Mouse (Mus musculus): ENCODE results near the gene Rapgef1. TPM values are rescaled to one million over a fixed set of nuclear protein-coding genes. Genes with fewer than 3 reads are reported as not detected.

Rapgef1 gene
- total and polyA plus RNA-seq, 3 experiments, result 24.3 to 43.3 (median 42.0) TPM

DNA sequence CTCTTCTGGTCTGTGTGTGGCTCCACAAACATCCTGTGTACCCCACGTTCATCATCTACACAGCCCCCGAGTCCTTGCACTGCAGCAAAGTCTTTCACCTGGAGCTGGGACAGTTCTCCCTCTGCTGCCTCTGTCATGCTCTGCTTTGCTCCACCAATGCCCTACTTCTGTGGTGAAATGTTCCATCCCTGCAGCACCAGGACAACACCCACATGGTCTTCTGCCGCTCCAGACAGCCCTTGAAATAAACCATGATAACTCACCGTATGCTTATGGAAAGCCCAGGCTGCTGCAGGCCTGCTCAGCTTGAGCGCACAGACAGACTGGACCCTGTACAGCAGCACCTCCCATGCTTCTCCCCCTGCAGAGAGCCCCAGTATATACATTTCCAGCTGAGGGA lies 94.6 kb downstream of the Rapgef1 start:
- no peak for ATAC-seq (ENCODE audit: extremely low read depth, insufficient number of reproducible peaks, low FRiP score, poor library complexity, severe bottlenecking)
- Histone ChIP-seq H3K36me3 (replicated peaks) (peaks cover 95% of the 10 kb centered on the region), H3K4me3 (ENCODE audit: low read depth, low read length) (no peak overlapping the region), H3K9me3 (replicated peaks) (no peaks in the 10 kb centered on the region), H3K27me3 (ENCODE audit: insufficient read depth, low read length) (no peaks in the 10 kb centered on the region), H3K4me1 (ENCODE audit: insufficient read depth, low read depth, low read length) (no peaks in the 10 kb centered on the region)
- TF ChIP-seq GATA1 (IDR thresholded peaks at IDR 0.05; ENCODE audit: borderline replicate concordance, low read length) (no peak), GATA2 (IDR thresholded peaks at IDR 0.05; ENCODE audit: borderline replicate concordance, low read depth, low read length) (no peak), TAL1 (conservative IDR thresholded peaks at IDR 0.05; ENCODE audit: low read depth, low read length) (no peak), CTCF (IDR thresholded peaks at IDR 0.05; ENCODE audit: low read depth, low read length) (no peak), POLR2AphosphoS5 (IDR thresholded peaks at IDR 0.05; ENCODE audit: insufficient replicate concordance, low read depth, low read length) (no peak)
- no peak for DNase-seq (ENCODE audit: low spot score)

DNA sequence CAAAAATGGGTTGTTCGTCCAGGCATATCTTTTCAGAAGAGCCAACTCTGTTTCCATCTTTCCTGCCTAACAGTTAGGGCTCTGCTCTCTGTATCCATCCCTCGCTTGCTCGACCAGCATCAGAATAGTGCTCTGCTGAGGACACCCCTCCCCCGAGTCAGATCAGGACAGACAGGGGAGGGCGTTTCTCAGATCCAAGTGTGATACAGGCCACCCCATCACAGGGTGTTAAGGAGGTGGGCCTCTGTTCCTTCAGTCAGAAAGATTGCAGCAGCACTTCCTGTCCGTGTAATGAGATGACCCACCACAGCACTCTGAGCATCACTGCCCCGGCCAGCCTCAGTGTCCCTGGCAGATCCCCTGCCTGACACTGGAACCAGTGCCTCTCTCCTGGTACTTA lies 96.6 kb downstream of the Rapgef1 start:
- Histone ChIP-seq H3K4me1 (ENCODE audit: insufficient read depth, low read depth, low read length) (no peaks in the 10 kb centered on the region), H3K36me3 (replicated peaks) (peaks cover 100% of the 10 kb centered on the region), H3K27me3 (ENCODE audit: insufficient read depth, low read length) (no peaks in the 10 kb centered on the region), H3K9me3 (replicated peaks) (no peaks in the 10 kb centered on the region), H3K4me3 (ENCODE audit: low read depth, low read length) (no peak overlapping the region)
- ATAC-seq (ENCODE audit: extremely low read depth, insufficient number of reproducible peaks, low FRiP score, poor library complexity, severe bottlenecking) (no peak), DNase-seq (ENCODE audit: low spot score) (no peak)
- TF ChIP-seq GATA1 (IDR thresholded peaks at IDR 0.05; ENCODE audit: borderline replicate concordance, low read length), result no peak

DNA sequence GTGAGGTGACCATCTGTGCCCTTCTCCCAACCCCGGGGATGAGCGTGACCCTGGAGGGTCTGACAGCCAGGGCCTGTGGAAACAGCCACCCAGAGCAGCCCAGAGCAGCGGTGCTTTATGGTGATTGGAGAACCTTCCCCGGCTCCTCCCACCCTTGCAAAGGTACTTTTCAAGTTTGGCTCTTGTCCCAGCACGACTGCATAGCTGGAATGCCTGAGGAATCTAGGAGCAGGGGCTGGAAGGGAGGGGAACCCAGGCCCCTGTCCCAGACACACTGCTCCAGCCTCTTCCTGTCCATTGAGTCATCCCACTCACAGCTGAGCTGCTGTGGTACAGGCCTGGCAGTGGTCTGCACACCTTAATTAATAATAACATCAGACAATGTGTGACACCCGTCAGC lies 97.2 kb downstream of the Rapgef1 start:
- ATAC-seq (ENCODE audit: extremely low read depth, insufficient number of reproducible peaks, low FRiP score, poor library complexity, severe bottlenecking), result no peak
- no peaks in the 10 kb centered on the region for H3K9me3 ChIP-seq (replicated peaks)
- TF ChIP-seq CTCF (IDR thresholded peaks at IDR 0.05; ENCODE audit: low read depth, low read length) (no peak), POLR2AphosphoS5 (IDR thresholded peaks at IDR 0.05; ENCODE audit: insufficient replicate concordance, low read depth, low read length) (no peak), GATA1 (IDR thresholded peaks at IDR 0.05; ENCODE audit: borderline replicate concordance, low read length) (no peak), GATA2 (IDR thresholded peaks at IDR 0.05; ENCODE audit: borderline replicate concordance, low read depth, low read length) (no peak), TAL1 (conservative IDR thresholded peaks at IDR 0.05; ENCODE audit: low read depth, low read length) (no peak)
- no peaks in the 10 kb centered on the region for H3K4me1 ChIP-seq (ENCODE audit: insufficient read depth, low read depth, low read length)
- no peak for DNase-seq (ENCODE audit: low spot score)
- H3K36me3 ChIP-seq (replicated peaks), result peaks cover 100% of the 10 kb centered on the region
- no peaks in the 10 kb centered on the region for H3K27me3 ChIP-seq (ENCODE audit: insufficient read depth, low read length)
- H3K4me3 ChIP-seq (ENCODE audit: low read depth, low read length), result no peak overlapping the region

DNA sequence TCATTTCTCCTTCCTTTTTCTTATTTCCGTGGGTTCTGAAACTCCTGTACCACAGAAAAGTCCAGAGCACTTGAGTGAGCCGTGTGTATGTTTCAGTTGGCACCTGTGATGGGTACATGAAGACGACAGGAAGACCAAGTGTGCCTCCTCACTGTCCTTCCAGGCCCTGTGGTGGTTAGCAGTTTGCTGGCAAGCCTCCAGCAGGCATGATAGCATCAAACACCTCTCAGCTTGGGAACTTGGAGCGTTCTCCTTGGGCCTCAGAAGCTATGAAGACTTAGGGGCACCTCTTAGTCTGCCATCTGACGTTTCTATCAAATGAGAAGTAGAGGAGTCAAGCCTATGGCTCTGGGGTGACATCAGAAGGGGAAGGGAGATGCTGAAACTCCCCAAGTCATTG lies 99.1 kb downstream of the Rapgef1 start:
- ATAC-seq (ENCODE audit: extremely low read depth, insufficient number of reproducible peaks, low FRiP score, poor library complexity, severe bottlenecking) (no peak), DNase-seq (ENCODE audit: low spot score) (no peak)
- Histone ChIP-seq H3K27me3 (ENCODE audit: insufficient read depth, low read length) (no peaks in the 10 kb centered on the region), H3K9me3 (replicated peaks) (no peaks in the 10 kb centered on the region), H3K4me3 (ENCODE audit: low read depth, low read length) (no peak overlapping the region), H3K4me1 (ENCODE audit: insufficient read depth, low read depth, low read length) (no peaks in the 10 kb centered on the region), H3K36me3 (replicated peaks) (peaks cover 100% of the 10 kb centered on the region)
- TF ChIP-seq GATA2 (IDR thresholded peaks at IDR 0.05; ENCODE audit: borderline replicate concordance, low read depth, low read length) (no peak), GATA1 (IDR thresholded peaks at IDR 0.05; ENCODE audit: borderline replicate concordance, low read length) (no peak)

DNA sequence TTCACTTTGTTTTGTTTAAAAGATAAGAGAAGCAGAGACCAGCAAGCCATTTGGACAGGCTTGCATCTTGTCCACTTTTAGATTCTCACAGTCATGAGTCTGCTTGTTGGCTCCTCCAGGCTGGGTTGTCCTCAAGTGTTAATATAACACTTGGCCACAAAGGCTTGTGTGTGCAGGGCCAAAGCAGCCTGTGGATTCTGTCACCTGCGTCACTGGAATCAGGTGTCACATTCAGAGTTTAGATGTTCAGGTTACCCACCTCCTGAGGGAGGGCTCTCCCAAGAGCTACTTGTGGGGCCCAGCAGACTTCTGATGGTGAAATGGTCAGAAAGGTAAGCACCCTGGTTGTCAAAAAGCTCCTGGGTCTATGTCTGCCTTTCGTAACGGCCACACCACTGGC lies 103.6 kb downstream of the Rapgef1 start:
- Histone ChIP-seq H3K9me3 (replicated peaks) (no peaks in the 10 kb centered on the region), H3K27me3 (ENCODE audit: insufficient read depth, low read length) (no peaks in the 10 kb centered on the region), H3K4me3 (ENCODE audit: low read depth, low read length) (no peak overlapping the region), H3K4me1 (ENCODE audit: insufficient read depth, low read depth, low read length) (no peaks in the 10 kb centered on the region), H3K36me3 (replicated peaks) (peaks cover 99% of the 10 kb centered on the region)
- DNase-seq (ENCODE audit: low spot score) (no peak), ATAC-seq (ENCODE audit: extremely low read depth, insufficient number of reproducible peaks, low FRiP score, poor library complexity, severe bottlenecking) (no peak)
- no peak for TF ChIP-seq TAL1 (conservative IDR thresholded peaks at IDR 0.05; ENCODE audit: low read depth, low read length)
- TF ChIP-seq GATA1 (IDR thresholded peaks at IDR 0.05; ENCODE audit: borderline replicate concordance, low read length), result no peak
- TF ChIP-seq CTCF (IDR thresholded peaks at IDR 0.05; ENCODE audit: low read depth, low read length), result no peak
- TF ChIP-seq POLR2AphosphoS5 (IDR thresholded peaks at IDR 0.05; ENCODE audit: insufficient replicate concordance, low read depth, low read length), result no peak
- TF ChIP-seq GATA2 (IDR thresholded peaks at IDR 0.05; ENCODE audit: borderline replicate concordance, low read depth, low read length), result no peak

DNA sequence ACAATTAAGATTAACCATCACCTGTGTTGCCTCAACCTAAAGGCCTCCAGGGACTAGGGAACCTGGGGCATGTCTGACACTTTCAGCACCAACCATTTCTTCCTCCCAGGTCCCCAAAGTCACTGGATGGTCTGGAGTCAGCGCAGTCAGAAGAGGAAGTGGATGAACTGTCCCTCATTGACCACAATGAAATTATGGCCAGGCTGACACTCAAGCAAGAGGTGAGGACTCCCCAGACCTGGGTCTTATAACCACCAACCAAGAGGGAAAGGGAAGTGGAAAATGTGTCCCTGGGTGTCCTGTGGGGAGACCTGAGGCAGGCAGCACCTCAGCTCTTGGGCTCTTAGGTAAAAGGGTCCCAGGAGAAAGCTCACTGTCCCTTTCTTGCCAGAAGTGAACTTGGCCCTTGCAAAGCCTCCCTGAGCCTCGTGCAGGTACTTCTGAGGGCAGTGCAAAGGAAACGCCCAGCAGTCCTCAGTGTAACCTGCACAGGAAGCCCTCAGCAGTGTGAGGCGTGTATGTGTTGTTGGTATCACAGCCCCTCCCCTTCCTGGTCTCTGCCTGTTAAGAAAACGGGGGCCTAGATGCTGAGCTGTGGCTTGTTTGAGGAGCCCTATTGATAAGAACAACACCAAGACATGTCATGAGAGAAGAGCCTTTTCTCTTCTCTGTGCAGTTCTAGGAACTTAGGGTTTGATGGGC lies 105.3 kb downstream of the Rapgef1 start:
- no peak for TF ChIP-seq GATA1 (IDR thresholded peaks at IDR 0.05; ENCODE audit: borderline replicate concordance, low read length)
- TF ChIP-seq CTCF (IDR thresholded peaks at IDR 0.05; ENCODE audit: low read depth, low read length), result no peak
- no peak for TF ChIP-seq TAL1 (conservative IDR thresholded peaks at IDR 0.05; ENCODE audit: low read depth, low read length)
- TF ChIP-seq POLR2AphosphoS5 (IDR thresholded peaks at IDR 0.05; ENCODE audit: insufficient replicate concordance, low read depth, low read length), result no peak
- TF ChIP-seq GATA2 (IDR thresholded peaks at IDR 0.05; ENCODE audit: borderline replicate concordance, low read depth, low read length), result no peak
- Histone ChIP-seq H3K36me3 (replicated peaks) (peaks cover 99% of the 10 kb centered on the region), H3K27me3 (ENCODE audit: insufficient read depth, low read length) (no peaks in the 10 kb centered on the region), H3K9me3 (replicated peaks) (no peaks in the 10 kb centered on the region), H3K4me3 (ENCODE audit: low read depth, low read length) (no peak overlapping the region), H3K4me1 (ENCODE audit: insufficient read depth, low read depth, low read length) (no peaks in the 10 kb centered on the region)
- DNase-seq (ENCODE audit: low spot score), result no peak
- no peak for ATAC-seq (ENCODE audit: extremely low read depth, insufficient number of reproducible peaks, low FRiP score, poor library complexity, severe bottlenecking)

DNA sequence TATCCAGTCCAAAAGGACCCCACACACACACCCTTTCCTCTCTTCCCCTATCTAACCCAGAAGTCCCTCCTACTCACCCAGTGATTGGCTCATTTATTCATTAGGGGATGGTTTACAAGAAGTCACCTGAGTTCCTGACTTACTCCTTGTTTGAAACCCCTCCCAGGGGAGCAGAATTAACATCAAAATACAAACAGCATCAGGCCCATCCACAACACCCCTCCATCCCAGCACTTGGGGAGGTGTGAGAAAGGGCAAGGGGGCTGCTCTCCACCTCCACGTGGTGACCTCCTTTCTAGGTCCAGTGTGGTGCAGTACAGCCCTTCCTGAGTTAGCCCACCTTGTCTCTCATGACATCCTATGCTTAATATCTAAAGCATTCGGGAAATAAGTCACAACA lies 110.0 kb downstream of the Rapgef1 start:
- no peak overlapping the region for H3K4me3 ChIP-seq (ENCODE audit: low read depth, low read length)
- ATAC-seq (ENCODE audit: extremely low read depth, insufficient number of reproducible peaks, low FRiP score, poor library complexity, severe bottlenecking), result no peak
- H3K4me1 ChIP-seq (ENCODE audit: insufficient read depth, low read depth, low read length), result no peaks in the 10 kb centered on the region
- no peaks in the 10 kb centered on the region for H3K9me3 ChIP-seq (replicated peaks)
- no peak for DNase-seq (ENCODE audit: low spot score)
- H3K36me3 ChIP-seq (replicated peaks), result peaks cover 99% of the 10 kb centered on the region
- no peaks in the 10 kb centered on the region for H3K27me3 ChIP-seq (ENCODE audit: insufficient read depth, low read length)
- TF ChIP-seq GATA2 (IDR thresholded peaks at IDR 0.05; ENCODE audit: borderline replicate concordance, low read depth, low read length) (no peak), POLR2AphosphoS5 (IDR thresholded peaks at IDR 0.05; ENCODE audit: insufficient replicate concordance, low read depth, low read length) (no peak), TAL1 (conservative IDR thresholded peaks at IDR 0.05; ENCODE audit: low read depth, low read length) (no peak), CTCF (IDR thresholded peaks at IDR 0.05; ENCODE audit: low read depth, low read length) (no peak), GATA1 (IDR thresholded peaks at IDR 0.05; ENCODE audit: borderline replicate concordance, low read length) (no peak)

All from G1E (cell line).